Mouse (Mus musculus) ES-E14 (cell line): ENCODE measurements around the gene Aanat. TPM values are rescaled to one million over a fixed set of nuclear protein-coding genes. Genes with fewer than 3 reads are reported as not detected.
A peak's percentile ranks its signal among the peaks of the same experiment; 100 is the strongest.

ENCODE experiments used
- DNase-seq: peaks from one replicate; pipeline ENCODE4 v3.0.0-alpha.2; 2013; ENCODE audit warnings: low read depth, low spot score
- H3K27ac ChIP-seq: 2 replicates; pipeline ENCODE4 v1.5.1; 2012; ENCODE audit warnings: low read depth, mild to moderate bottlenecking, low read length, moderate library complexity, mixed read lengths; ENCODE audit not compliant: poor library complexity, insufficient read depth, severe bottlenecking
- H3K36me3 ChIP-seq: 2 replicates; pipeline ENCODE4 v1.6.1; 2012; ENCODE audit warnings: mild to moderate bottlenecking, low read length, moderate library complexity, mixed read lengths; ENCODE audit not compliant: control insufficient read depth, poor library complexity, insufficient read depth, severe bottlenecking
- H3K4me1 ChIP-seq, 2 experiments: fragments of 150-350 bp in 1 of 2; sonication (generic) in 1 of 2; 2 replicates each; pipeline ENCODE4 v1.6.1; 2012; ENCODE audit warnings: low read length in 2 of 2, mild to moderate bottlenecking in 1 of 2, mixed read lengths in 1 of 2; ENCODE audit not compliant: control insufficient read depth in 2 of 2, insufficient read depth in 2 of 2, poor library complexity in 1 of 2
- H3K4me3 ChIP-seq, 2 experiments: fragments of 150-350 bp in 1 of 2; sonication (generic) in 1 of 2; 2 replicates each; pipeline ENCODE4 v1.5.1; 2012; ENCODE audit warnings: low read length in 2 of 2, low read depth in 1 of 2, mild to moderate bottlenecking in 1 of 2, mixed read lengths in 1 of 2; ENCODE audit not compliant: insufficient read depth in 1 of 2, poor library complexity in 1 of 2, severe bottlenecking in 1 of 2
- H3K9ac ChIP-seq: 2 replicates; pipeline ENCODE4 v1.6.1; 2012; ENCODE audit warnings: low read depth, mild to moderate bottlenecking, low read length, mixed read lengths; ENCODE audit not compliant: poor library complexity, insufficient read depth, severe bottlenecking
- H3K9me3 ChIP-seq: fragments of 150-350 bp; sonication (generic); 2 replicates; pipeline ENCODE4 v1.6.1; 2012; ENCODE audit warnings: low read depth, mild to moderate bottlenecking, low read length; ENCODE audit not compliant: control insufficient read depth, insufficient read depth
- CHD2 ChIP-seq: IDR thresholded peaks from 2 replicates; pipeline ENCODE4 v1.6.1; 2014; ENCODE audit warnings: mild to moderate bottlenecking, low read depth, low read length, inconsistent platforms
- HCFC1 ChIP-seq: IDR thresholded peaks from 2 replicates; pipeline ENCODE4 v1.6.1; 2012; ENCODE audit warnings: low read length, inconsistent platforms, borderline replicate concordance; ENCODE audit not compliant: insufficient read depth
- MAFK ChIP-seq: IDR thresholded peaks from 2 replicates; pipeline ENCODE4 v1.6.1; 2014; ENCODE audit warnings: mild to moderate bottlenecking, low read depth, low read length, inconsistent platforms; ENCODE audit not compliant: insufficient read depth
- ZC3H11A ChIP-seq: IDR thresholded peaks from 2 replicates; pipeline ENCODE4 v1.6.1; 2012; ENCODE audit warnings: low read depth, mild to moderate bottlenecking, inconsistent platforms, low read length, borderline replicate concordance
- ZNF384 ChIP-seq: IDR thresholded peaks from 2 replicates; pipeline ENCODE4 v1.6.1; 2012; ENCODE audit warnings: low read depth, low read length, inconsistent platforms
- in situ Hi-C, 2 experiments: fragments of 600-800 bp; cut with MboI; formaldehyde crosslinking; loops; one replicate each; pipeline ENCODE4 v1.15.1; 2025; ENCODE audit warnings: low sequenced_read_pairs in 2 of 2, inconsistent platforms in 1 of 2; ENCODE audit not compliant: unreplicated experiment in 2 of 2
- total RNA-seq: library from RNA; depleted of rRNA; stranded (reverse); fragments of 300-350 nt; gene quantifications from 2 replicates; pipeline ENCODE4 v1.2.3, GENCODE M21; 2012

Aanat gene
- total RNA-seq, 1 experiment, result 0.94 TPM

DNA sequence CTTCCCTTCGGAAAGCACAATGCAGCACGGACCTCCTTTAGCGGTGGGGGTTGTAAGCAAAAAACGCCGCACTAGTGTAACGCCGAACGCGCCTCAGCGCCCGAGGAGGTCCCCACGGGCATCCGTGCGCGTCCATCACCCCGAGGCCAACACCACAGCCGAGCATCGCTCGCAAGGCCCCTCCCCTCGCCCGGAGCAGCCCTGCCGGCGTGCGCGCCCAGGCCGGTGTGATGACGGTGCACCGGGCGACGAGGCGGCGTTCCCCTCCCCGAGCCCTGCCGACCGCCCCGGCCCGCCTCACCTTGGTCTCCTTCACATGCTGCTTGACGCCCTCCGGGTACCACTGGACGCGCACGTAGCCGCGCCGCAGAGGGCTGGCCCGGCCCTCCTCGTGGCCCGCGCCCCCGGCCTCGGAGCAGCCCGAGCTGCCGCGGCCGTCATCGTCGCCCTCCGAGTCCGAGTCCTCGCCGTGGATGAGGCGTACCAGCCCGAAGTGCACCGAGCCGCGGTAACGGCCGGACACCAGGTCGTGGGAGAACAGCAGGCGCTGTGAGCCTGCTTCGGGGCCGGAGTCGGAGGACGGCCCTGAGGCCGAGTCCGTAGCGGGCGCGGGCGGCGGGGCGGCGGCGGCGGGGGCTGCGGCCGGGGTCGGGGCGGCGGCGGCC is 5.4 kb upstream of the Aanat start:
- no peak for DNase-seq
- Histone ChIP-seq H3K9me3 (no peaks in the 10 kb centered on the region), H3K36me3 (no peaks in the 10 kb centered on the region; the same call in 1 of the 2 replicates), H3K4me3 (peak overlapping the region; percentile 81 to 91), H3K4me1 (peaks cover 5 to 8% of the 10 kb centered on the region in 2 experiments; a peak in 3 of 4 replicates), H3K9ac (peak overlapping the region; percentile 79), H3K27ac (no peak overlapping the region)
- no peak for TF ChIP-seq MAFK
- 0 out of 2 replicates have a peak, but pooled peaks have one; percentile 39 for TF ChIP-seq HCFC1
- no peak for TF ChIP-seq ZC3H11A
- in situ Hi-C loops, result no loop called here

DNA sequence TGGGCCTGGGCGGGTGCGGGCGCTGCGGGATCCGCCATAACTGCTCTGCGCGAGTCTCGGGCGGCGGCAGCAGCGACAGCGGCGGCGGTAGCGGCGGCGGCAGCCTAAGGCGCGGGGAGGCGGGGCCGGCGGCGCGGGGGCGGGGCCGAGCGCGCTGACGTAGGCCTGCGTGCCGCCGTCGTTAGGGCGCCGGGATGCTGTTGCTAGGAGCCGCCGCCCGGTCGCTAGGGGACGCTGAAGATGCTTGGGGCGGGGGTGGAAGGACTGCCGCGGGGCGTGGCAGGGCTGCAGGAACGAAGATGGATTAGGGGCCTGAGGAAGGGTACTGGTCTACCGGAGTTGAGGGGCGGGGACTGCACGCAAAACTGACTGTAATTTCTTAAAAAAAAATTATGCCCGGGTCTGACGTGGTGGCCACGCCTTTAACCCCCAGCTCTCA is 4.8 kb upstream of the Aanat start, which contains the start of gene Ube2o:
Gene Ube2o, minus strand, starts transcription at position 72 of the 439 bp plus-strand sequence.
- in situ Hi-C loops, result no loop called here
- no peak within 1 kb of the TSS for H3K27ac ChIP-seq

DNA sequence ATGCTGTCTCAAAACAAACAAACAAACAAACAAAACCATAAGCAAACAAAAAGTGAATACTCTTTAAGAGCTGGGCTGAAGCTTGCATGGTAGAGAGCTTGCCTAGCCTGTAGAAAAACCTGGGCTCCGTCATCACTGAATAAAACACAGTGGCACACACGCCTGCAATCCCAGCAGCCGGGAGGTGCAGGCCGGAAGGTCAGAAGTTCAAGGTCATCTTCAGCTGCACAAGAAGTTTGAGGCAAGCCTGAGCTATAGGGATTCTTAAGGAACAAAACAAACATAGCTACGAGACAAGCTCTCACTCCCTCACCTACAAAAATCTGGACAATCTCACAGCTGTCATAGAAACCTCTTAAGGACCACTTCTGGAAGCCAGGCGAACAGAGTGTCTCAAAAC is 550 bp upstream of the Aanat start:
- Histone ChIP-seq H3K4me1 (peaks cover 7 to 24% of the 10 kb centered on the region in 2 experiments), H3K36me3 (no peaks in the 10 kb centered on the region), H3K9ac (peak overlapping the region; percentile 50; the same call in 1 of the 2 replicates), H3K27ac (peak overlapping the region; percentile 90), H3K4me3 (no peak overlapping the region), H3K9me3 (no peaks in the 10 kb centered on the region)
- TF ChIP-seq ZNF384 (no peak), MAFK (no peak), HCFC1 (no peak), CHD2 (no peak), ZC3H11A (no peak)
- in situ Hi-C loops, result no loop called here
- no peak for DNase-seq

More for the DNA sequence above, 4.8 kb upstream of the Aanat start, which contains the start of gene Ube2o:
- peak within 1 kb of the TSS; percentile 81 to 91 for H3K4me3 ChIP-seq
- TF ChIP-seq CHD2, result no peak
- no peak for TF ChIP-seq HCFC1
- TF ChIP-seq ZNF384, result no peak
- TF ChIP-seq MAFK, result no peak
- no peak for TF ChIP-seq ZC3H11A
- no peaks in the 10 kb centered on the region for H3K9me3 ChIP-seq
- H3K36me3 ChIP-seq, result no peaks in the 10 kb centered on the region; the same call in 1 of the 2 replicates
- peaks cover 5 to 8% of the 10 kb centered on the region in 2 experiments; a peak in 3 of 4 replicates for H3K4me1 ChIP-seq
- peak; percentile 80 for DNase-seq
- peak within 1 kb of the TSS; percentile 79 for H3K9ac ChIP-seq

DNA sequence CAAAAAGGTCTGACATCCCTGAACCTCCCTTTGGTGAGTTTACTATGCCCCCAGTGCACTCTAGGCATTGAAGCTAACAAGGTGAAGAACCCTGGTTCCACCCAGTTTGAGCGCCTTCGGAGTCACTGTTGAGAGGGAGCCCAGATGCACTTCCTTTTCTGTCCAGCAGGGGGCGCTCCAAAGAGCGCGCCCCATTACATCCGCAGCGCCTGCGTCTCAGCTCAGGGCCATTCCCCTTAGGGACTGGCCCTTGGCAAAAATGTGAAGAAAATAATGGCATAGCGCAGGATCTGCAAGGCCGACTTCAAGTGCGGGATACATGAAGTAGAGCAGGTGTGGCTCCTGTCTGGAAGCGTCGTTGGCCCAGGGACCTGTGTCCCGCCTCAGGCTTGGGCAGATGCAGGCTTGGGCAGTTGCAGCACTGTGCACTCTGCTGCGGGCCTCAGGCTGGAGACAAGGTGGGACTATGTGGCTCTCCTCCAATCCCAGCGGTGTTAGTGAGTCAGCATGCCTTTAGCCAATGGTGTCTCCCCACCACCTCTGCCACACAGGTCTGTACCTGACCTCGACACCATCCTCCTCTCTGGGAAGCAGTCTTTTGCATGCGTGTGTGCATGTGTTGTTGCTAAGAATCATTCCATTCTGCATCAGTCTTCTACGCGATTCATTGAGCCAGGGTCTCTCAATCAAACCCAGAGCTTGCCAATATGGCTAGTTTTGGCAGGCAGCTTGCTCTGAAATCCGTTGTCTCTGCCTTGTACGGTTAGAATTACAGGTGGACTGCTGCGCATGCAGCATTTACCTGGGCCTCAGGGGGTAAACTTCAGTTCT is 784 bp downstream of the Aanat start:
- H3K4me1 ChIP-seq, result peaks cover 7 to 28% of the 10 kb centered on the region in 2 experiments
- in situ Hi-C loops, result no loop called here

More for the DNA sequence above, 784 bp downstream of the Aanat start:
- peak; percentile 80 for DNase-seq
- TF ChIP-seq CHD2 (no peak), ZNF384 (no peak), MAFK (0 out of 2 replicates have a peak, but pooled peaks have one; percentile 2)
- peak overlapping the region; percentile 90; the same call in 1 of the 2 replicates for H3K27ac ChIP-seq
- no peaks in the 10 kb centered on the region for H3K9me3 ChIP-seq
- peak overlapping the region; percentile 44 to 54; a peak in 3 of 4 replicates for H3K4me3 ChIP-seq
- no peaks in the 10 kb centered on the region for H3K36me3 ChIP-seq
- peak overlapping the region; percentile 41; the same call in 1 of the 2 replicates for H3K9ac ChIP-seq
